ENCODE assay signal across 8 mouse cellular contexts in genomic region chr2:180385231-180385895, GRCm38 (mm10). TPM values are rescaled to one million over a fixed set of nuclear protein-coding genes. Genes with fewer than 3 reads are reported as not detected.
DNase-seq lines count a peak whose midpoint lies in the region; ATAC-seq and TF ChIP-seq lines count a peak whose summit lies in the region.
"Had no signal": no experiment of that assay in that cellular context is flagged by ENCODE, and none has a peak within 500 bp of the region (broad histone marks: within the 10 kb centered on the region; RNA-seq: fewer than 3 reads in every experiment).

No protein-coding gene starts in this region.

- H3K4me1 ChIP-seq in forebrain, embryonic 12.5 days, result peaks cover 17% of the 10 kb centered on the region
- H3K4me1 ChIP-seq in midbrain, embryonic 12.5 days, result peaks cover 13% of the 10 kb centered on the region
- H3K4me1 ChIP-seq in thymus, adult 2 months (replicated peaks; ENCODE audit: control insufficient read depth, insufficient read depth, low read length), result no peaks in the 10 kb centered on the region

- DNase-seq in embryo, embryonic 10 days (ENCODE audit: low spot score), result peak; percentile 34
- peak; percentile 88 to 92 for DNase-seq in heart, postnatal 10 days
- no peak for DNase-seq in thymus, adult 2 months
- DNase-seq in spleen, postnatal 4 days (ENCODE audit: low spot score in 2 of 2), result no peak

- H3K9me3 ChIP-seq in forebrain, embryonic 12.5 days, result no peaks in the 10 kb centered on the region
- no peaks in the 10 kb centered on the region for H3K9me3 ChIP-seq in midbrain, embryonic 12.5 days

- H3K27me3 ChIP-seq in forebrain, embryonic 12.5 days, result peaks cover 65% of the 10 kb centered on the region
- peaks cover 76% of the 10 kb centered on the region for H3K27me3 ChIP-seq in midbrain, embryonic 12.5 days
- H3K27me3 ChIP-seq in thymus, adult 2 months (ENCODE audit: control insufficient read depth, insufficient read depth, low read length), result no peaks in the 10 kb centered on the region; the same call in 1 of the 2 replicates

- peak overlapping the region; percentile 90 for H3K4me2 ChIP-seq in forebrain, embryonic 12.5 days
- peak overlapping the region; percentile 88 for H3K4me2 ChIP-seq in midbrain, embryonic 12.5 days (replicated peaks)

- no peak overlapping the region for H3K27ac ChIP-seq in forebrain, embryonic 12.5 days
- H3K27ac ChIP-seq in midbrain, embryonic 12.5 days (replicated peaks), result no peak overlapping the region
- H3K27ac ChIP-seq in thymus, adult 2 months (ENCODE audit: control insufficient read depth, insufficient read depth, low read length), result no peak overlapping the region
- H3K27ac ChIP-seq: macrophage had no signal

- intact Hi-C loops in heart, postnatal 10 days (cut with DNase I), result no loop called here

- WGBS in forebrain, embryonic 12.5 days, result 4% methylated on average over 26 of the region's 26 CpGs
- WGBS in midbrain, embryonic 12.5 days, result 4% methylated on average over 26 of the region's 26 CpGs
- WGBS in thymus, adult 2 months, result 11% methylated on average over 26 of the region's 26 CpGs

- H3K9ac ChIP-seq in forebrain, embryonic 12.5 days, result peak overlapping the region; percentile 54
- H3K9ac ChIP-seq in midbrain, embryonic 12.5 days (replicated peaks), result peak overlapping the region; percentile 55

- no peaks in the 10 kb centered on the region for H3K36me3 ChIP-seq in forebrain, embryonic 12.5 days (replicated peaks)
- no peaks in the 10 kb centered on the region for H3K36me3 ChIP-seq in midbrain, embryonic 12.5 days
- no peaks in the 10 kb centered on the region for H3K36me3 ChIP-seq in thymus, adult 2 months (ENCODE audit: control insufficient read depth, insufficient read depth, low read length)

- no peak for TF ChIP-seq CTCF in thymus, adult 2 months (IDR thresholded peaks at IDR 0.05; ENCODE audit: borderline replicate concordance, control insufficient read depth, extremely low read depth, insufficient read depth, low read length, poor library complexity)

- TF ChIP-seq POLR2A in thymus, adult 2 months (IDR thresholded peaks at IDR 0.05; ENCODE audit: control insufficient read depth, extremely low read depth, insufficient read depth, low read length, poor library complexity), result no peak

- peak; percentile 51 for ATAC-seq in forebrain, embryonic 12.5 days (ENCODE audit: low FRiP score)
- peak; percentile 61 for ATAC-seq in midbrain, embryonic 12.5 days (ENCODE audit: low FRiP score, low read depth)
- no peak for ATAC-seq in megakaryocyte, adult 5-6 weeks (ENCODE audit: poor library complexity, severe bottlenecking)

- H3K4me3 ChIP-seq in forebrain, embryonic 12.5 days (replicated peaks), result peak overlapping the region; percentile 47
- H3K4me3 ChIP-seq in midbrain, embryonic 12.5 days, result peak overlapping the region; percentile 50
- H3K4me3 ChIP-seq in thymus, adult 2 months (ENCODE audit: control insufficient read depth, insufficient read depth, low read length), result no peak overlapping the region

RNA-seq across cellular contexts. Expression of gene Gata5, which starts 50.9 kb away (rescaled TPM):
- not detected in 2 replicates for polyA plus RNA-seq in forebrain, embryonic 12.5 days (2016; fragmentation: Nextera tagmentation; extraction: Ambion mirVana)
- 1 to 10 TPM; 1.0 to 1.2 TPM for total RNA-seq in heart, postnatal 10 days (2021)
- polyA plus RNA-seq in midbrain, embryonic 12.5 days (2016; fragmentation: Nextera tagmentation; extraction: Ambion mirVana), result not detected in 2 replicates
- not detected in 2 replicates for total RNA-seq in megakaryocyte, adult 5-6 weeks (2015)
- total RNA-seq in megakaryocyte, adult 5-6 weeks (2017), result not detected in 2 replicates
- polyA plus RNA-seq in thymus, adult 2 months (2012; rRNA removed), result 0.22 and 0.39 TPM in 2 replicates
- polyA plus RNA-seq: macrophage had no signal

Comparison
In these comparisons a context has a peak if more than half of its experiments do, and no peak if none do; other contexts are left out.
1. DNase-seq: peak in embryo, embryonic 10 days (single experiment) and heart, postnatal 10 days (2 of 2); none in thymus, adult 2 months (single experiment) and spleen, postnatal 4 days (0 of 2).